Mouse (Mus musculus) intestine, embryonic 15.5 days (tissue): ENCODE data around the gene Wwox. TPM values are rescaled to one million over a fixed set of nuclear protein-coding genes. Genes with fewer than 3 reads are reported as not detected.

Experiments used
- ATAC-seq: fragments of 200-750 bp; cut with Nextera tagmentation; 2 replicates; pipeline ENCODE4 v1.8.0; 2017; ENCODE audit warnings: moderate TSS enrichment, moderate library complexity
- H3K27ac ChIP-seq: fragments of 300-500 bp; sonication (generic); 2 replicates; pipeline ENCODE4 v1.5.1; 2015; ENCODE audit warnings: mild to moderate bottlenecking, inconsistent platforms
- H3K27me3 ChIP-seq: fragments of 300-500 bp; sonication (generic); replicated peaks from 2 replicates; pipeline ENCODE4 v1.6.1; 2015; ENCODE audit warnings: inconsistent platforms
- H3K36me3 ChIP-seq: fragments of 300-500 bp; sonication (generic); 2 replicates; pipeline ENCODE4 v1.6.1; 2015; ENCODE audit warnings: inconsistent platforms
- H3K4me1 ChIP-seq: fragments of 300-500 bp; sonication (generic); replicated peaks from 2 replicates; pipeline ENCODE4 v1.6.1; 2015; ENCODE audit warnings: inconsistent platforms
- H3K4me2 ChIP-seq: fragments of 300-500 bp; sonication (generic); replicated peaks from 2 replicates; pipeline ENCODE4 v1.6.1; 2015; ENCODE audit warnings: mild to moderate bottlenecking, inconsistent platforms
- H3K4me3 ChIP-seq: fragments of 300-500 bp; sonication (generic); replicated peaks from 2 replicates; pipeline ENCODE4 v1.5.1; 2015; ENCODE audit warnings: inconsistent platforms
- H3K9ac ChIP-seq: fragments of 300-500 bp; sonication (generic); 2 replicates; pipeline ENCODE4 v1.6.1; 2015; ENCODE audit warnings: inconsistent platforms
- H3K9me3 ChIP-seq: fragments of 300-500 bp; sonication (generic); 2 replicates; pipeline ENCODE4 v1.6.1; 2016; ENCODE audit warnings: inconsistent platforms
- WGBS: fragments of 180-500 bp; shearing (Covaris S2); methylation state at CpG from one replicate; pipeline ENCODE4 v1.1.7; 2015; 5-methylcytosine and 5-hydroxymethylcytosine counted together
- polyA plus RNA-seq: library from polyadenylated mRNA; unstranded; fragments of >200 nt; fragmentation: Nextera tagmentation; extraction: Ambion mirVana; gene quantifications from 2 replicates; pipeline ENCODE4 v1.2.1, GENCODE M21; 2015

Wwox gene
- polyA plus RNA-seq, 1 experiment from 2014 or later, result 11.6 TPM

DNA sequence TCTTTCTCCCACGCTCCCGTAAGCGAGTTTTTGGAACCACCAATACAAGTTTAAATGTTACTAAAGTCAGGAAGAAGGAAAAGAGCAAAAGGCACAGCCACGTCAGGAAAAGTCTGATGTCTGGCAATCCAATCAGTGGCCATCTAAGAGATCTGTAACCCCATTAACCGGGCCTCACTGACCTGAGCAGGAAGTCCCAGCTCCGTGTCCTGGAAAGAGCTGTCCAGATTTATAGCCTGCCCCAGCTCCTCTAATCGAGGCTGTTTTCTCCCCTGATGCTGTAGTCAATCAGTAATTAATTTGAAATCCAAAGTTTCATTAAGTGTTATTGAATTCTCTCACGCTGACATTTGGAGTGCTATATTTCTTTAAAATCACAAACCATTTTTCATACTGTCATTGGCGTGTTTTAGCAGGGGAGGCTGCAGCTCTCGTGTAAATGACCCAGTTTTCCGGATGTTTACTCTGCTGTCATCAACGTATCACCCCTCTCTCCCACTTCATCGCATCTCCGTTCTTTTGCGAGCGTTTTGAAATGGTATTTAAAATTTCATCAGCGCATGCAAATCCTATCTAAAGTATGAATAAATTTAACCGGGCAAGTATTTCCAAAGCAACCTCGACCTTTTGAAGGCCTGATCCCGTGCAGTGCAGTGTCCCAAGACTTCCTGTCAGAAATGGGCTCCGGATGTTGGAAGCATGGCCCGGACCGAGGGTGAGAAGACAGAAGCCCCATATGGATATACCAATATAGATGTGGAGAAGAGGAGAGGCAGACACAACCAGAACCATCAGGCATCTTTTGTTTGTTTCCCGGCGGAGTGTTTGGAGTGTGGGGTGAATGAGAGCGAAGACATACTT, 72.8 kb downstream of the Wwox start:
- 66% methylated on average over 26 of the region's 26 CpGs for WGBS
- Histone ChIP-seq H3K9me3 (no peaks in the 10 kb centered on the region), H3K4me3 (no peak overlapping the region), H3K4me2 (no peak overlapping the region), H3K27me3 (no peaks in the 10 kb centered on the region), H3K9ac (no peak overlapping the region), H3K4me1 (no peaks in the 10 kb centered on the region), H3K36me3 (no peaks in the 10 kb centered on the region), H3K27ac (no peak overlapping the region)
- no peak for ATAC-seq

DNA sequence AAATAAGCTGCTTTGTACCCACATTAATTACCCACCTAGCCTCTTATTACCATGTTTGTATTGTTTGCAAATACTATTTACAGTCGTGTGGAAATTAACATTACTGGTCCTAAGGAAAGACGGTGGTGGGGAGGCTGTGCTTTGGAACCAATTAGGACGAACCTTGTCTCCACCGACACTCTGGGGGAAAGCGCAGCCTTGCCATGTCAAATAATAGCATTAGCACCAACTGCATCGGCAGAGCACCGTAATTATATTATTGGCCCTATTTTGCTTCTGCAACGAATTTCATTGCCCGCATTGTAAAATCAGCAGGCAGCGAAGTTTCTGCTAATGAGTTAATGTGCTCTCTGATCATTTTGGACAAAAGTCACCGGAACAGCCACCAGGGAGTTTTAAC, 75.2 kb downstream of the Wwox start:
- H3K9ac ChIP-seq, result no peak overlapping the region
- no peak overlapping the region for H3K4me2 ChIP-seq
- H3K36me3 ChIP-seq, result no peaks in the 10 kb centered on the region
- no peaks in the 10 kb centered on the region for H3K27me3 ChIP-seq
- no peak overlapping the region for H3K27ac ChIP-seq
- ATAC-seq, result no peak
- 81% methylated on average over 11 of the region's 11 CpGs for WGBS
- no peaks in the 10 kb centered on the region for H3K9me3 ChIP-seq
- no peaks in the 10 kb centered on the region for H3K4me1 ChIP-seq
- H3K4me3 ChIP-seq, result no peak overlapping the region

DNA sequence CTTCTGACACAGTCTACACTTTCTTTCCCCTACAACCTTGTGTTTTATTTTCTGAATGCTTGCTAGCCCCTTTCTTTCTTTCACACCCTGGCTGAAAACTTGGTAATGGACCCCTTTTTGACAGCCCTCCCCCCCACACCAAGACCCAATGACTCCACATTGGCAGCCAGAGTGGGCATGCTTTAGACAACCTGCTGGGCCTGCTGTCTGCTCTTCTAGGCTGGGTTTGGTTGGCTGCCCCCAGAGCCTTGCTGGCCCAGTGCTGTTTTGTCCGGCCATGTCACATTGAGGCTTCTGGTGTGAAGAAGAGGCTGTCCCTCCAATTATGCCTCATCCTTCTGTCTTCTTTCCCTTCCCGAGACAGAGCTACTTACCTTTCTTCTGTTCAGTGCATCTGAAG, 83.6 kb downstream of the Wwox start:
- Histone ChIP-seq H3K9me3 (no peaks in the 10 kb centered on the region), H3K27me3 (no peaks in the 10 kb centered on the region), H3K4me1 (no peaks in the 10 kb centered on the region), H3K9ac (no peak overlapping the region), H3K4me3 (no peak overlapping the region), H3K36me3 (no peaks in the 10 kb centered on the region), H3K4me2 (no peak overlapping the region), H3K27ac (no peak overlapping the region)
- no peak for ATAC-seq
- 82% methylated on average over 2 of the region's 2 CpGs for WGBS

DNA sequence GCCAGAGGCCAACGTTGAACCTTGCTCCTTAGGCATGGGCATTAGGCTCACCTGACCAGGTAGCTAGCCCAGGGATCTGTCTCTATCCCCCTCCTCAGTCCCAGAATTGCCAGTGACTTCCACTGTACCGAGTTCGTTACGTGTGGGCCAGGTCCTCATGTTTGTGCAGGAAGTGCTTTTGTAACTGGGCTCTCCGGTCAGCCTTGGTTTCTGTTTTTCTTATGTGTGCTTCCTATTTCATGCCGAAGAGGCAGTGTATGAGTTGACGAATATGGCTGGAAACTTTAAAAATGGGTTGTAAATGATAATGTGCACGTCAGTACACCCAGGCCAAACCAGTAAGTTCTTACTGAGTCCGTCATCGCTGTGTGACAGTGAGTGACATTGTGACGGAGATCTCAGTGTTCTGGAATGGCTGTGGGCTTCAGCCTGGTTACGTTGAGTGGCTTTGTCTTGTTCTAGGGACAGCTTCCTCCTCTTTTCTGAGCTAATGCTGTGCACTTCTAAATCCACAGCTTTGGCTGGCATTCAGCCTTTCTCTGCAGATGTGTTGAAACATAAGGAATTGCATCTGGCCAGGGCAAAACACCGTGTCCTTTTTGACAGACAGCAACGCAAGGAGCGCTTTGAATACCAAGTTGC, 87.3 kb downstream of the Wwox start:
- 87% methylated on average over 15 of the region's 15 CpGs for WGBS

DNA sequence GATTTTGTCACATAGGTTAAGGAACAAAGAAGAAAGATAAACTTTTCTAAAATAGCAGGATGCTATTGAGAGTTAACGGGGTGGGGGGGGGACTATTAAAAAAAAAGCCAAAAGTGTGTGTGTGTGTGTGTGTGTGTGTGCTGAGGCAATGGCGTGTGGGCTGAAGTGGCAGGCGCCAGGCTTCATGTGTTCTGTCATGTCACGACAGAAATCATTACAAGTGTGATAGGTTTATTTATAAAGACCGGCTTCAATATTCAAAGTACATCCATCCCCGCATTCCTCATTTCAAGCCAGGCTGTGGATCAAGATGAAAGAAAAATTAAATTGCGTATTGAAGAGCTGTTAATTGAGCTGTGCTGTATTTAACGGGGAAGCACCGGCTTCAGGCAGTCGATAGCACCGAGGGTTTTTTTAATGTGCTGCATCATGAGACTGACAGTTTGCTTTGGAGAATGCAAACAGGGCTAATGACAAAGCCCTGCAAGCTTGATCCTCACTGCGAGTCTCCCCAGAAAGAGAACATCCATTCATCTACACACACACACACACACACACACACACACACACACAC, 88.3 kb downstream of the Wwox start:
- no peak for ATAC-seq
- Histone ChIP-seq H3K4me2 (no peak overlapping the region), H3K27me3 (no peaks in the 10 kb centered on the region), H3K9ac (no peak overlapping the region), H3K4me3 (no peak overlapping the region), H3K27ac (no peak overlapping the region), H3K9me3 (no peaks in the 10 kb centered on the region), H3K4me1 (no peaks in the 10 kb centered on the region), H3K36me3 (no peaks in the 10 kb centered on the region)
- 64% methylated on average over 12 of the region's 12 CpGs for WGBS

More for the DNA sequence above, 87.3 kb downstream of the Wwox start:
- Histone ChIP-seq H3K4me1 (no peaks in the 10 kb centered on the region), H3K4me2 (no peak overlapping the region), H3K4me3 (no peak overlapping the region), H3K9ac (no peak overlapping the region), H3K27me3 (no peaks in the 10 kb centered on the region), H3K27ac (no peak overlapping the region), H3K9me3 (no peaks in the 10 kb centered on the region), H3K36me3 (no peaks in the 10 kb centered on the region)
- ATAC-seq, result no peak

DNA sequence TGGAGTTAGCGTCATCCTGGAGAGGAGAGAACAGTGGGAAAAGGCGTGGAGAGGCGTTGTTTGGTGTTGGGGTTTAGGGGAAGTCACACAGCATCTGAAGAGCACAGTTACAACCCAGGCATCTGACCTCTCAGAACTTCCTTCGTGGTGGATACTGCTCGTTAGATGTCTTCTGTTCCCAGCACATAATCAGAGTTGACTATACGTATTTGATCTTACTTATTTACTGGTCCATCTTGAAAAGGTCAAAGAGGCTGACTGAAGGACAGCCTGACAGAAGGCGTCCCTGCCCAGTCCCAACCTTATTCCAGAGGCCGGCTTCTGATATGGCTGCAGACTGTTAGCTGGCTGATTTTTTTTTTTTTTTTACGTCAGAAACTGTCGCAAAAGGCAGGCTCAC, 90.1 kb downstream of the Wwox start:
- WGBS, result 80% methylated on average over 10 of the region's 10 CpGs
- Histone ChIP-seq H3K4me3 (no peak overlapping the region), H3K27ac (no peak overlapping the region), H3K4me2 (no peak overlapping the region), H3K9me3 (no peaks in the 10 kb centered on the region), H3K36me3 (no peaks in the 10 kb centered on the region), H3K27me3 (no peaks in the 10 kb centered on the region), H3K9ac (no peak overlapping the region), H3K4me1 (no peaks in the 10 kb centered on the region)
- ATAC-seq, result no peak

DNA sequence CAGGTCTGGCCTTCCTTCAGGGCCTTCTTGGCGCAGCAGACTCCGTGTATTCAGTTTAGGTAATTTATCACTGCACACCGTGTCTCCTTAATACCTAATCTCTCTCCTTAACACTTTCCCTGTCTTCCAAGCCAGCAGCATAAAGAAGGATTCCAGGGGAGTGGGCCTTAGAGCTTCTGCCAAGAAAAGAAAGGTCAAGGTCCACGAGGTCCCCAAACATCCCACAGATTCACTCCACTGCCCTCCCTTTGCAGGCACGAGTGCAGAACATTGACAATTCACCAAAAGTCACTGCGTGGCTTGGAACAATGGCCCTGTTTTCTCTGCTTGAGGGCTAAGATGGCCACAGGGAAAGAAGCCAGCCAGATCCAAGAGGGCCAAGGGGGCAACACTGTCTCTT, 96.7 kb downstream of the Wwox start:
- H3K9me3 ChIP-seq, result no peaks in the 10 kb centered on the region
- WGBS, result 38% methylated on average over 6 of the region's 6 CpGs
- H3K4me1 ChIP-seq, result 0 out of 2 replicates have a peak, but pooled peaks cover under 1% of the 10 kb centered on the region
- no peaks in the 10 kb centered on the region for H3K36me3 ChIP-seq
- no peak overlapping the region for H3K4me2 ChIP-seq
- no peak overlapping the region for H3K4me3 ChIP-seq
- H3K27me3 ChIP-seq, result no peaks in the 10 kb centered on the region
- ATAC-seq, result no peak
- H3K9ac ChIP-seq, result no peak overlapping the region
- H3K27ac ChIP-seq, result no peak overlapping the region

DNA sequence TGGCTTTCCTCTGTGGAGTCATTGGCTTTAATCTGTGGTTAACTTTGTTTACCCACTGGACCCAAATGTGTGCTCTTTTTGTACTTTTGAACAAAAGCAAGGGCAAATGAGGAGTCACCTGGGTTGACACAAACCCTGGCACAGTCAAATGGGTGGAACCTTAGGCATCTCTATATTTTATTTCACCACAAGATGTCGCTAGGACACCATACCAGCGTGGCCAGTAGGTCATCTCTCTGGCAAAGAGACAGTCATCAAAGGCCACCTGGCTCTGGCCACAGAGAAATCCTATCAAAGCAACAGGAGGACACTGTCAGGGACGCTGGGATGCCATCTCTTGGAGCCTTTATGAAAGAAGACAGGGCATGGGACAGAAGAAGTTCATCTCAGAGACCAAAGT, 101.7 kb downstream of the Wwox start:
- WGBS, result 15% methylated on average over 3 of the region's 3 CpGs
- Histone ChIP-seq H3K4me3 (no peak overlapping the region), H3K4me1 (0 out of 2 replicates have a peak, but pooled peaks cover 2% of the 10 kb centered on the region), H3K36me3 (no peaks in the 10 kb centered on the region), H3K9me3 (no peaks in the 10 kb centered on the region), H3K27me3 (no peaks in the 10 kb centered on the region), H3K27ac (no peak overlapping the region), H3K9ac (no peak overlapping the region), H3K4me2 (no peak overlapping the region)
- peak; percentile 51; the same call in 1 of the 2 replicates for ATAC-seq

DNA sequence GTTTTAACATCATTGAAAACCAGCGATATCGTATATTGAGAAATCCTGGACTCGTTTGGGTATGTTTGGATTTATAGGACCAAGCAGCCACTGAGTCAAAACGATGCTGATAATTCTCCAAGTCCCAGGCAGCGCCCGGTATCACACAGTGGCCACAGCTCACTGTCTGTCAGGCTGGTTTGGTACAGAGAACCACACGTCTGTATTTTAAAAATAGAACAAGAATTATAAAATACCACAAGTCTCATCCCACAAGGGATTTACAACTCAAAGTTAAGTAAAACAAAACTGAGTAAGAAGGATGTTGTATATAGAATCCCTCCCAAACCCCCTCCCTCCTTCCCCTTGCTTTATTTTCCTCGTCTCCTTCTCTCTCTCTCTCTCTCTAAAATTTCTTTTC, 108.9 kb downstream of the Wwox start:
- Histone ChIP-seq H3K9ac (no peak overlapping the region), H3K36me3 (no peaks in the 10 kb centered on the region), H3K27ac (peak overlapping the region; percentile 64), H3K4me1 (0 out of 2 replicates have a peak, but pooled peaks cover 3% of the 10 kb centered on the region), H3K4me3 (no peak overlapping the region), H3K4me2 (no peak overlapping the region), H3K27me3 (no peaks in the 10 kb centered on the region), H3K9me3 (no peaks in the 10 kb centered on the region)
- WGBS, result 47% methylated on average over 8 of the region's 8 CpGs
- peak; percentile 53; the same call in 1 of the 2 replicates for ATAC-seq

DNA sequence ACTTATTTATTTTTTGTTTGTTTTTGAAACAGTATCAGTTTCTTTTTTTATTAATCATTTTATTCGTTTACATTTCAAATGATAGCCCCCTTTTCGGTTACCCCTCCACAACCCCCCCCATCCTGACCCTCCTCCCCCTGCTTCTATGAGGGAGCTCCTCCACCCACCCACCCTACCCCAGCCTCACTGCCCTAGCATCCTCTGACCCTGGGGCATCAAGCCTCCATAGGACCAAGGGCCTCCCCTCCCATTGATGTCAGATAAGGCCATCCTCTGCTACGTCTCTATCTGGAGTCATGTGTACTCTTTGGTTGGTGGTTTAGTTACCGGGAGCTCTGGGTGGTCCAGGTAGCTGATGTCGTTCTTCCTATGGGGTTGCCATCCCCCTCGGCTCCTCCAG, 109.4 kb downstream of the Wwox start:
- no peaks in the 10 kb centered on the region for H3K36me3 ChIP-seq
- 0 out of 2 replicates have a peak, but pooled peaks cover 3% of the 10 kb centered on the region for H3K4me1 ChIP-seq
- peak; percentile 41; the same call in 1 of the 2 replicates for ATAC-seq
- no peak overlapping the region for H3K4me2 ChIP-seq
- H3K9ac ChIP-seq, result no peak overlapping the region
- H3K27me3 ChIP-seq, result no peaks in the 10 kb centered on the region
- H3K27ac ChIP-seq, result peak overlapping the region; percentile 62; the same call in 1 of the 2 replicates
- 56% methylated on average over 6 of the region's 6 CpGs for WGBS
- no peak overlapping the region for H3K4me3 ChIP-seq
- no peaks in the 10 kb centered on the region for H3K9me3 ChIP-seq

DNA sequence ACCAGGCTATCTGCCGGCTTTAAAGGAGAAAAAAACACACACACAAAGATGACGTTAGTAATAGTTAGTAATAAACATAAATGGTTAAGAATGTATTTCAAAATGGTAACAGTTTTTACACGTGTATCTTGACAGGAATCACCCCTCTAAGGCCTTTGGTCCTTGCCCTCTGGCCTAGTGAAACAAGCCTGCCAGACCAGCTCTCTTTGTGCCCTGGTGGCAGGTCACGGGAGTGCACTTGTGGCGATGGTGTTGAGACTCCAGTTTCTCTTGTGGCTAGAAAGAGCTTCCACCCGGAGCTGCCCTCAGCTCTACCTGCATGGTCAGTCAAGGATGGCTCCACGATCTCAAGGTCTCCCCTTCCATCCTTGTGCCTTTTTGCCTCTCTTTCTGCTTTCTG, 110.6 kb downstream of the Wwox start:
- no peak overlapping the region for H3K9ac ChIP-seq
- no peak for ATAC-seq
- H3K4me3 ChIP-seq, result no peak overlapping the region
- H3K27ac ChIP-seq, result no peak overlapping the region
- no peak overlapping the region for H3K4me2 ChIP-seq
- H3K36me3 ChIP-seq, result no peaks in the 10 kb centered on the region
- no peaks in the 10 kb centered on the region for H3K9me3 ChIP-seq
- H3K27me3 ChIP-seq, result no peaks in the 10 kb centered on the region
- WGBS, result 69% methylated on average over 7 of the region's 7 CpGs
- 0 out of 2 replicates have a peak, but pooled peaks cover 3% of the 10 kb centered on the region for H3K4me1 ChIP-seq

DNA sequence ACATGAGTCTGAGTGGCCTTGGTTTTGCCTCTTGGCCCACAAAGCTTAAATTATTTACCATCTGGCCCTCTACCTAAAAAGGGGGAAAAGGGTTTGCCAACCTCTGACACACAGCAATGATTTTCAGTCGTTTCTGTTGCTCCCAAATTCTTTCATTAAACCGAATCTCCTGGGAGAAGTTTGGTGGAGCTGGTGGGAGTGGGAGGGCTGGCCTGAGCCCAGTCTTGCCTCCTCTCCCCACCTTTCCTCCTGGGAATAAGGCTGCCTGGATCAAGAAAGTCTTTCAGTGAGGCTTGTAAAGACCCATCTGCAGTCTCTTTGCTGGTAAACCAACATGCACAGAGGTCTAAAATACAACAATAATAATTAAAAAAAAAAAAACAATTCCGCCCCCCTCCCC, 113.2 kb downstream of the Wwox start:
- no peaks in the 10 kb centered on the region for H3K9me3 ChIP-seq
- 55% methylated on average over 3 of the region's 3 CpGs for WGBS
- H3K27me3 ChIP-seq, result no peaks in the 10 kb centered on the region
- H3K4me3 ChIP-seq, result no peak overlapping the region
- H3K27ac ChIP-seq, result no peak overlapping the region
- no peak overlapping the region for H3K9ac ChIP-seq
- H3K4me1 ChIP-seq, result 0 out of 2 replicates have a peak, but pooled peaks cover 3% of the 10 kb centered on the region
- no peak for ATAC-seq
- H3K4me2 ChIP-seq, result no peak overlapping the region
- no peaks in the 10 kb centered on the region for H3K36me3 ChIP-seq
